Mouse (Mus musculus) thymus, postnatal 4 days (tissue): ENCODE data around the gene Wnk1.

Experiments
- DNase-seq: peaks from one replicate; pipeline ENCODE4 v3.0.0; 2021

Wnk1 gene

DNA sequence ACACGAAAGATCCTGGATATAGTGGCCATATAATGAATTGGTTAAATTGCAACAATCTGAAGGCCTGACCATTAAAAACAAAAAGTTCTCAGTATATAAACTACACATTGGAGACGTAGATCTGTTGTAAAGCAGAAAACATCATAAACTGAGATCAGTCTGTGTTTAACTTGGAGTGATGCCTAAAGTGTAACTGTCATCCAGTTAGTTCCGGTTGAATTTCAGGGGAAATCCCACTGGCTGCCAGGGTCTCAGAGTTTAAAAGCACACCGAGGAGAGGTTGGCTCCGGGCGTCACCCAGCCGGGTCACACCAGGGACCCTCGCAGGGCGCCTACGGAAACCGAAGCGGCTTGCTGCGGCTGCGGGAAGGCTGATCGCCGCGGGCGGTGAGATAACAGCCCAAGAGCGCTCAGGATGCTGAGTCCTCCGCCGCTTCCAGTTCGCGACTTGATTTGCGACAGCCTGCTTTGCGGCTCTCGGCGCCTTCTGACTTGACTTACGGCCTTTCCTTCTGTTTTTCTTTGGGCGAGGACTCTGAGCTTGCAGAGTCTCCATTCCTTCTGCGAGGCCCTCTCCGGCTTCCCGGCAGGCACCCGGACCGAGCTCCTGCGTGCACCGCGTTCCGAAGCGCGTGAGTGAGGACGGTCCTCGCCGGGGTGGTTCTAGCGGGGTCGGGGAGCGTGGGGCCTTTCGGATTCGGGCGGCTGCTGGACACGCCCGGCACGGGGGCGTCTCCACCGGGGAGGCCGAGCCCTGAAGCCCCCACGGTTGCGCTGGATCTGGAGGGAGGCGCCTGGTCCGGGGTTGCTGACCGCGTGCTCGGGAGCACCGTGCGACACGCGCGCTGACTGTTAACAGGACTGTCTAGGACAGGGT is 136.0 kb downstream of the Wnk1 start, which contains the start of gene Rad52:
TSS of gene Rad52 (plus strand) at position 495 of the 877 bp plus-strand sequence.
- DNase-seq = peak; percentile 89

DNA sequence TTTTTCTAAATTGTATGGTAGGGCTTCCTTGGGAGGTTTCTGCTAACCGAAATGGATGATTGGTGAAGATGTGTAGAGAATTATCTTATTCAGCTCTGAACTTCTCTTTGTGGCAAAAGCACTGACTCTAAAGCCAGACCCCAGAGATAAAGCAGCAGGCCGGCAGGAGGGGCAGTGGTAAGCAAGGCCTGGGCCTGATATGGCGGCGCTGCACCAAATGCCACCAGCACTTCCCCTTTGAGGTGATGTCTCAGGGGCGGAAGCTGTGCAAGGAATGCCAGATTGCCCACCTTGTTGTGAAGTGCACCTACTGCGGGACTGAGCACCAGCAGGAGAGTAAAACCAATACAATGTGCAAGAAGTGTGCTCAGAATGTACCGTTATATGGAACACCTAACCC is 145.8 kb downstream of the Wnk1 start:
- no peak for DNase-seq

DNA sequence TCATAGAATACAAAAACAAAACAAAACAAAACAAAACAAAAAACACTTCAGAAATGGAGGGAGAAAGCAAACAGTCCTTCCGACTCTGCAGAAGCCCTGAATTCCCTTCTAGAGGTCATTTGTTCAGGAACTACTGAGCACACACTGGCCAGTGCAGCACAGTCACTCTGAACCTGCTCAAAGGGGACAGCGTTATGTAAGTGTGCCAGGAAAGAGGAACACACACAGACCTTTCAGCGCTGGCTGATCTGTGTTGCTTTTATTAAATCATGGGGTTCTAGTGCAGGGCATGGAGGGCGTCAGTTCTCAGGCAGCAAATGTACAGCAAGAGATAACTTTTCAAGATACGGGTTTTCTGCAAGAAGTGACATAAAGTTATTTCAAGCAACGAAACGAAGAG is 155.3 kb downstream of the Wnk1 start:
- no peak for DNase-seq
